Mouse (Mus musculus): ENCODE data around the gene Cox8b.

The Cox8b gene

GRCm38 (mm10) chr7:140900220-140900619 is at the start of gene Cox8b:
Gene Cox8b (minus strand): TSS chr7:140900446.
- DNase-seq, result peak; percentile 25

GRCm38 (mm10) chr7:140949255-140949654 is 49.0 kb upstream of the Cox8b start:
- DNase-seq, result no peak

GRCm38 (mm10) chr7:140948161-140948560 is 47.9 kb upstream of the Cox8b start:
- no peak for DNase-seq

GRCm38 (mm10) chr7:140946980-140947379 is 46.7 kb upstream of the Cox8b start:
- DNase-seq, result peak; percentile 56

- no peak for DNase-seq
Observed at GRCm38 (mm10) chr7:140946311-140946710, 46.1 kb upstream of the Cox8b start.

- DNase-seq, result no peak
Observed at GRCm38 (mm10) chr7:140945247-140945646, 45.0 kb upstream of the Cox8b start.

- DNase-seq, result no peak
Observed at GRCm38 (mm10) chr7:140944236-140944635, 44.0 kb upstream of the Cox8b start.

- no peak for DNase-seq
Observed at GRCm38 (mm10) chr7:140943356-140943755, 43.1 kb upstream of the Cox8b start.

GRCm38 (mm10) chr7:140942811-140943210 is 42.6 kb upstream of the Cox8b start:
- no peak for DNase-seq

GRCm38 (mm10) chr7:140942341-140942740 is 42.1 kb upstream of the Cox8b start:
- no peak for DNase-seq

GRCm38 (mm10) chr7:140941222-140942051 is 41.2 kb upstream of the Cox8b start, which contains the start of gene Pgghg:
Gene Pgghg (plus strand): TSS chr7:140941391.
- peak; percentile 94 for DNase-seq

GRCm38 (mm10) chr7:140939669-140940171 is 39.5 kb upstream of the Cox8b start:
- DNase-seq, result peak; percentile 71

GRCm38 (mm10) chr7:140938896-140939295 is 38.6 kb upstream of the Cox8b start:
- DNase-seq, result no peak

- no peak for DNase-seq
Observed at GRCm38 (mm10) chr7:140938436-140938835, 38.2 kb upstream of the Cox8b start.

- DNase-seq, result no peak
Observed at GRCm38 (mm10) chr7:140927181-140927580, 26.9 kb upstream of the Cox8b start.

GRCm38 (mm10) chr7:140923070-140923775 is 23.0 kb upstream of the Cox8b start:
- DNase-seq, result no peak

- DNase-seq, result peak; percentile 32
Observed at GRCm38 (mm10) chr7:140922398-140923069, 22.3 kb upstream of the Cox8b start.

- no peak for DNase-seq
Observed at GRCm38 (mm10) chr7:140921225-140921975, 21.2 kb upstream of the Cox8b start.

- DNase-seq, result no peak
Observed at GRCm38 (mm10) chr7:140920418-140921029, 20.3 kb upstream of the Cox8b start, which contains the start of gene Nlrp6. Gene Nlrp6 (plus strand): TSS chr7:140920902.

GRCm38 (mm10) chr7:140919911-140920310 is 19.7 kb upstream of the Cox8b start:
- DNase-seq, result no peak

GRCm38 (mm10) chr7:140914031-140914690 is 13.9 kb upstream of the Cox8b start:
- no peak for DNase-seq
